Mouse (Mus musculus) adipocyte (in vitro differentiated cells): ENCODE results near the gene Card6.

ENCODE experiments used
- DNase-seq: peaks from one replicate; pipeline ENCODE4 v3.0.0-alpha.2; 2016; ENCODE audit warnings: low spot score

Card6 gene

GRCm38 (mm10) chr15:5129111-5129805 lies 20.9 kb upstream of the Card6 start:
- no peak for DNase-seq

DNA sequence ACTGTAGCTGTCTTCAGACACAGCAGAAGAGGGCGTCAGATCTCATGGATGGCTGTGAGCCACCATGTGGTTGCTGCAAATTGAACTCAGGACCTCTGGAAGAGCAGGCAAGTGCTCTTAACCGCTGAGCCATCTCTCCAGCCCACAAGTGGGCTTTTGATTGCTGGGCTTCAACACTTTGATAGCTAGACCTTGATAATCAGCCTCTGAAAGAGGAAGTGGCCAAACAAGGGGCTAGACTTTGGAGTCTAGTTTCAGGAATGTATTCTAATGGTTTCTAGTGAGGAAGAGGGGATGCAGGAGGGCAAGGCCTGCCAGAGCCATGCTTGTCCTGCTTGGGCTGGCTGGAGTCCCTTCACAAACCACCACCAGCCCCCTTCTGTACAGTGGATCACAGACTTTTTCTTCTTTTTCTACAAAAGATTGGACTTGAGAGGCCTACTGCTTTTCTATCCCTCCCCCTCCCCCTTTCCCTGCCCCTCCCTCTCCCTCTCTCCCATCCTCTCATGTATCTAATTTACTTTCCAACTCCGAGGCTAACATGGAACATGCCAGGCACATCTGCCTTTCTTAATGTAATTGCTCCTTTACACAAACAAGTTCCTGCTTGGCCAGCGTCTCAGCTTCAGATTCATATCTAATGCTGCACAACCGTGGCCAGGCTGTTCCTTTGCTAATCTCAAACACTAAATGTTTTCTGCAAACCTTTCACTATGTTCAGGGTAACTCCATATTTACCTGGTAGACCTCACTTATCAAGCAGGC lies 20.0 kb upstream of the Card6 start:
- no peak for DNase-seq

DNA sequence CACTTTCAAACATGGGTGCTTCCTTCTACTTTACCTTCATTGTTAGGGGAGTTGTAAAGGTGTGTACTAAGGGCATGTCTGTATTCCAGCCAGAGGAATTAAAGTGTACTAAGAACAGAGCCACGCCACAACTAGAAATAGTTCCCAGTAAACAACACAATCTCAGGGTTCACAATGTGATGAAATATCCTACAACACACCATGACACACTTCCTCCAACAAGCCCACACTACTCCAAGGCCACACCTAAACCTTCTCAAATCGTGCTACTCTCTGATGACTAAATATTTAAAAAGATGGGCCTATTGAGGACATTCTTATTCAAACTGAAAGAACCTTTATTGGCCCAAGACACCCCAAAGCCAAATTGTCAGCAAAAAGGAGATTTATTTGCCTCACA lies 19.1 kb upstream of the Card6 start:
- no peak for DNase-seq

- no peak for DNase-seq
These were observed 18.1 kb upstream of the Card6 start for GRCm38 (mm10) chr15:5126456-5126855.

GRCm38 (mm10) chr15:5121535-5122313 lies 13.4 kb upstream of the Card6 start:
- no peak for DNase-seq

- peak; percentile 59 for DNase-seq
These were observed 11.4 kb upstream of the Card6 start for GRCm38 (mm10) chr15:5119707-5120106.

- no peak for DNase-seq
These were observed 10.9 kb upstream of the Card6 start for GRCm38 (mm10) chr15:5119192-5119591.

DNA sequence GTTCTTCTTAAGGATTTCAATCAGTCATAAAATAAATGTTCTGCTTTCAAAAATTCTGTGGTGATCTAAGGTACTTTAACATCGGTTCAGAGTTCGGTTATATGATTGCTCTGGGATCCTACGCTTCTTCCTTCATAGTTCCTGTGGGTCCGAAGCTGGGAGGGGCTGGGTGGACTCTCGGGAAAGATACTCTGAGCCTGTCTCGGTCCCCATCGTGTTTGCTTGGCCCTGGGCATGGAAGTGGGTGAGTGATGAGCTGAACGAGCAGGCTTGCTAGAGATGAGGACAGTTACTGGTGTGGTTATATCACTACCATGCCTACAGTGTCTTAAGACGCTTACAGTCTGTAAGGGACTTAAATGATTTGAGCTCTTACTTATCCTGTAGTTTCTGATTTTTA lies 10.3 kb upstream of the Card6 start:
- no peak for DNase-seq

- peak; percentile 44 for DNase-seq
These were observed 8.8 kb upstream of the Card6 start for GRCm38 (mm10) chr15:5117031-5117601.

GRCm38 (mm10) chr15:5116270-5117030 lies 8.1 kb upstream of the Card6 start, which contains the start of gene Rpl37:
Gene Rpl37, plus strand, starts transcription at chr15:5116645.
- peak; percentile 99 for DNase-seq

DNA sequence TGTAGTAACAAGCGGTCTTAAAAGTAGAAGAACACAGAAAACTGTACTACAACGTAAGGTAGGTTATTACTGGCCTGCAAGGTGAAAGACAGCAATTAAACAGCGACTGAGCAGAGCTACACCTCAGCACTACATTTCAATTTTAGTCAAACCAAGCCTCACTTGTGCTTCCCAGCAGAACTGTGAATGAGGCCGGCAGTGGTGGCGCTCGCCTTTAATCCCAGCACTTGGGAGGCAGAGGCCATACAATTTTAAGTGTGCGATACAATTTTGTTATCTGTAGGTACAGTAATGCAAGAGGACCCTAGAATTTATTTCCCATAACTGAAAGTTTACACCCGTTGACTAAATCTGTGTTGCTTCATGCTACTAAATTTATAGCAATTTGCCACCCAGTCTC lies 6.8 kb upstream of the Card6 start:
- no peak for DNase-seq

GRCm38 (mm10) chr15:5112651-5113050 lies 4.3 kb upstream of the Card6 start:
- DNase-seq, result no peak

GRCm38 (mm10) chr15:5108655-5109040 lies 309 bp upstream of the Card6 start:
- no peak for DNase-seq

- DNase-seq, result peak; percentile 60
These were observed 2.0 kb downstream of the Card6 start for GRCm38 (mm10) chr15:5106293-5106692.

DNA sequence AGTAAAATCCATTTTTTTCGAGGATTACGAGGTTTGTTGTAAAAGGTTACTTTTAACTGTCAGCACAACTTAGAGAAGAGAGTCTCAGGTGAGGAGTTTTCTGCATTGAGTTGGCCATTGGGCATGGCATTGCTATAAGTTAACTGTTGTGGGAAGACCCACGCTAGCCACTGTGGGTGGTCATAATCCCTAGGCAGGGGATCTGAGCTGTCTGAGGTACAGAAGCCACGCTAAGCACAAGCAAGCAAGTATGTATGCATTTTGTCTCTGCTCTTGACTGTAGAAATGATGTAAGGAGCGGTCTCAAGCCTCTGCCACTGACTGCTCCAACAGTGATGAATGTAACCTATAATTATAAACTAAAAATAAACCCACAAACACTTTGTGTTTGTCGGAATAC lies 2.4 kb downstream of the Card6 start:
- DNase-seq, result no peak

GRCm38 (mm10) chr15:5102312-5102711 lies 6.0 kb downstream of the Card6 start:
- DNase-seq, result no peak

DNA sequence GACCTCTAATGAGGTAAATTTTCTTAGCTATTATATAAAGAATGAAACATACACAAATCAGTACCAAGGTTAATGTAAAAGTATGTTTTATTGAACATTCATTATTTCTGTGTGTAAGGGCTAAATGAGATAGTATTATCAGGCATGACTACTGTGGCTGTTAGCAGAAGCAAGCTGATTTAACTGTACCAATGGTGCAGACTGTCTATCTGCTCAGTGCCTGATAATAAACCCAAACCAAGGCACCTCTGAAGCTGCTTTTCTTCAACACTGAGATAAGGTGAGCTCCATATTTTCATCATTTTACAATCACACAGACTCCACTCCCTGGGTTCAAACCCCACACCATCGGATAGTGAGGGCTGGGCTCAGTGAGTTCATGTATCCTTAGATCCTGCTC lies 11.0 kb downstream of the Card6 start:
- DNase-seq, result no peak

GRCm38 (mm10) chr15:5095534-5096301 lies 12.6 kb downstream of the Card6 start:
- DNase-seq, result no peak

DNA sequence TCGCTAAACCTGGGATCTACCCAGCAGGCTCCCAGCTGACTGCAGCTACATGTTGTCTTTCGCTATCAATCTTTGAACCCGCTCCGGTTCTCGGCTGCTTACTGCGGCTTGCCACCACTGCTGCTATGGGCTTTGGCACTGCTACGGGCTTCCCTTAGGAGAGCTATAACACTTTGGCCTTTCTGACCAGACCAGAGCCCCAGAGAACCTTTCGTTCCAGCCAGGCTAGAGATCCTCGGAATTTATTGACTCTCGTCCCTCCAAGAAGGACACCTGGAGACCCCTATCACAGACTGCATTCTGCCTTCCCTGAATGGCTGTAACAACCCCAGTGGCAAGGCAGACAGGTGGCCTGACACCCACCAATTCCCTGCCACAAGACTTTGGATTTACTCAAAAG lies 18.2 kb downstream of the Card6 start:
- no peak for DNase-seq

- DNase-seq, result no peak
These were observed 19.3 kb downstream of the Card6 start for GRCm38 (mm10) chr15:5088850-5089608.
